Mouse (Mus musculus) A20 (cell line): ENCODE measurements around the gene Map2k4.

Experiments used
- DNase-seq: peaks from one replicate; pipeline ENCODE4 v3.0.0-alpha.2; 2011; ENCODE audit warnings: low read depth, low spot score

Gene Map2k4

DNA sequence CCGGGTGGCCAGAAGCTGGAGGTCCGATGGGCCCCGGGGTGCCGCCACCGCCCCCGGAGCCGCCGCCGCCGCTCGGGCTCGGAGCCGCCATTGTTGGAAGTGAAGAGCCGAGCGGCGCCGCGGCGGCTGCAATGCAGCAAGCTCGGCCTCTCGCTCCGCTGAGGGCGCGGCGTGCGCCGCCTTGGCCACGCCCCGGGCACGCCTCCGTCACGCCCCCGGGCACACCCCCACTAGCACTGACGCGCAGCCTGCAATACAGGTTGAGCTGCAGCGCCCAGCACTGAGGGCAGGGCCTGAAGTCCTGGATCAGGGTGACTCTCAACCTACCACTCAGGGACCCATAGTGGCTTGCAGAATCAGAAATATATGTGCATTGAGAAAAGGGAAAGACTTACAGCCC is at the start of gene Map2k4:
TSS of gene Map2k4 (minus strand) at position 144 of the 400 bp plus-strand sequence.
- DNase-seq = peak; percentile 94

DNA sequence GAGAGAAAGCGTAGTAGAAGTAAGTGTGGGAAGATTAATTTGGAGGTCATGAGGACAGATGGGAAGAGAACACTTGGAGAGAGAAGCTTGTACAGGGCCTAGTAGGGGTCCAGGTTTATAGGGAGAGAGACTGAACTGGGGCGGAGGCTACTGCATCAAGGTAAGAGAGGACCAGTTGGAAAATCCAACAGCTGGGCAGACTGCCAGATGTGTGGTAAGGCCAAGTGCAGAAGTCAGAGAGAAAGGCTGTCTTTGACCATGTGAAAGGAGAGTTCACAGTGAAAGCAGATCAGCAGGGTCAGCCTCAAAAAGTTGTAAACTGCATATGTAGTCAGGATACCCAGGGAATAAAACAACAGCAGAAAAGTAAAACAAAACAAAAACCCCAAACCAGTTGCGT is 36.5 kb upstream of the Map2k4 start:
- DNase-seq = no peak

- DNase-seq = peak; percentile 68
Observed at GRCm38 (mm10) chr11:65820877-65821276, 32.8 kb upstream of the Map2k4 start.

- peak; percentile 15 for DNase-seq
Observed at GRCm38 (mm10) chr11:65820280-65820679, 32.2 kb upstream of the Map2k4 start.

GRCm38 (mm10) chr11:65818193-65818592 is 30.1 kb upstream of the Map2k4 start:
- no peak for DNase-seq

- DNase-seq = no peak
Observed at GRCm38 (mm10) chr11:65816237-65816636, 28.1 kb upstream of the Map2k4 start.

DNA sequence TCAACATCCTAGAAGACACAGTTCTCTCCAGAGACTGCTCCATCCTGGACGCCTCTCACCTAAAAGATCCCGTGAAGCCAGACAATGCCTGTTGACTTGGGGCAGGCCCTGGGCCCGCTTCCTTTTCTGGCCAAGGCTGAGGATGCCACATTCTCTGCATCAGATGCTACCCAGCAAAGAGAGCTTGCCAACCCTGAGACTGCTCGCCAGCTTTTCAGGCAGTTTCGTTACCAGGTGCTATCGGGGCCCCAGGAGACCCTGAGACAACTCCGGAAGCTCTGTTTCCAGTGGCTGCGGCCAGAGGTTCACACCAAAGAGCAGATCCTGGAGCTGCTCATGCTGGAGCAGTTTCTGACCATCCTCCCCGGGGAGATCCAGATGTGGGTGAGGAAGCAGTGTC is 26.3 kb upstream of the Map2k4 start:
- DNase-seq = no peak

GRCm38 (mm10) chr11:65812088-65812487 is 24.0 kb upstream of the Map2k4 start:
- no peak for DNase-seq

DNA sequence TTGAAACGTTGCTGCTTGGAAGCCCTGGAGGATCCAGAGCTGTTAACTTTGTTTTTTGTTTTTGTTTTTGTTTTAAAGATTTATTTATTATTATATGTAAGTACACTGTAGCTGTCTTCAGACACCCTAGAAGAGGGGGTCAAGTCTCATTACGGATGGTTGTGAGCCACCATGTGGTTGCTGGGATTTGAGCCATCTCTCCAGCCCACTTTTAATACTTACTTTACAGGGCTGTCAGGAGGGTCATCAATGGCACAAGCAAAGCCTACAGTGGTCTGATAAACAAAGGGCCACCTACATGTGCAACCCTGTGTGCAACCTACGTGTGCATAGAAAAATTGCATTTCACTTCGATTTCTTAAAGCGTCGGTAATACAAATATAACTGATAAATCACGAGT is 19.5 kb upstream of the Map2k4 start:
- no peak for DNase-seq

DNA sequence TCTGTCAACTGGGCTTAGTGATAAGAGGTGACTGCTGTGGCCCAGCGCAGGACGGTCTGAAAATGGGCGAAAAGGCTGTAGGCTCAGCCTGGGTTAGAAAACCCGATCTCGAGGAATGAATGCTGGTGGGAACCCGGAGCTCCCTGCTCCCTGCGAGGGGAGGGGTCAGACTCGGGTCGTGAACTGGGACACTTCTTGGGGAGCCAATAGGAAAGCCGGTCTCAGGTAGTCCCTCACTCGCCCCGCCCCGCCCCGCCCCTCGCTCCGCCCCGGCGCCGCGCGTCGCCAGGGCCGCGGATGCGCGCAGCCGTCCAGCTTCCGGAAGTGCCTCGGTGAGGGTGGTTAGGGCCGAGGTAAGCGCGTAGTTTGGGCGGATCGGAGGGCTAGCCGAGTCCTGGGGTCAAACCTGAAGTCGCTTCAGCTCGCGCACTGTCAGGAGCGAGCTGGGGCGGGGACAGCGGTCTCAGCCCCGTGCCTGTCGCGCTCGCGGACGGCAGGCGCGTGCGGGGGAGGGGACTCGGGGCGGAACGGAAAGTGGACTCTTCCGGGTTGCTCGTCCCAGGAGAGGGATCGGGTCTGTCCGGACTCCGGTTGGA is 18.9 kb upstream of the Map2k4 start, which contains the start of gene Zkscan6:
TSS of gene Zkscan6 (plus strand) at position 267 of the 596 bp plus-strand sequence.
- peak; percentile 95 for DNase-seq

DNA sequence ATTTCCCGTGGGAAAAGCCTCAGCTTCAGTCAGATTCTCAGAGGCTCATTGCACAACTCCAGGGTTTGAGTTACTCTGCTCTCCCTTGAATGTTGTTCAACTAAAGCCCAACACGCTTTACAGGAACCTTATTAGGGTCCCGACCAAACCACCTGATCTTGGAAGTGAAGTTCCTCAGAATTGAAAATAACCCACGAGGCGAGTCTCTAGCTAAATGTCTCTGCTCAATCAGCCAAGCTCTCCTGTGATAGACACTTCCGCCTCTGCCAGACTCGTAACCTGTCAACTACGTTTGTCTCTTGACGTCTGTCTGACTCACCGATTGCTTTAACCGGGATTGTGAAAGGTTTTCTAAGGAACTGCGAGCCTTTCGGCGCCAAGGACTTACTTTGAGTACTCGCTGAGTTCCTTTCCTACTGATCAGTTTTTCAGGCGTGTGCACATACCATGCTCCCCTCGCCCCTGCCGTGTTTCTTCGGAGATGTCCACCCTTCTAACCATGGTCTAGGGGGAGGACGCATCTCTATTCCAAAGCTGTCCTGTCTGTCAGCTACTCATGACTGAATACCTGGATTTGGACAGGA is 18.3 kb upstream of the Map2k4 start:
- DNase-seq = no peak

- DNase-seq = no peak
Observed at GRCm38 (mm10) chr11:65801899-65802298, 13.8 kb upstream of the Map2k4 start.

DNA sequence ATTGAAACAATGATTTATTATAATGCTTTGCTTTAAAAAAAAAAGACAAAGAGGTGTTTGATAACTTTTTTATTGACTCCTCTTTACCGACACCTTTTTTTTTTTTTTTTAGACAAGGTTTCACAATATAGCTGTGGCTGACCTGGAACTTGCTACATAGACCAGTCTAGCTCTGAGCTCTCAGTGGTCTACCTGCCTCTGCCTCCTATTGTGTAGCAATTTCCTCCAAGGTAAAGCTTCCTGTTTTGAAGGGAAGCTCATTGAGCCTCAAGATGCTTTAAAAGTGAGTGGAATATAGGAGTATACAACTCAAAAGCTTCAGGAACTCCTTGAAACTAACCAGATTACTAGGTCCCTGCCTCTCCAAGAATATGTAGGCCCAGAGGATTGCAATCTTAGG is 7.8 kb upstream of the Map2k4 start:
- DNase-seq = no peak

GRCm38 (mm10) chr11:65794428-65795219 is 6.5 kb upstream of the Map2k4 start:
- no peak for DNase-seq

GRCm38 (mm10) chr11:65787421-65788151 is 511 bp downstream of the Map2k4 start:
- peak; percentile 56 for DNase-seq

DNA sequence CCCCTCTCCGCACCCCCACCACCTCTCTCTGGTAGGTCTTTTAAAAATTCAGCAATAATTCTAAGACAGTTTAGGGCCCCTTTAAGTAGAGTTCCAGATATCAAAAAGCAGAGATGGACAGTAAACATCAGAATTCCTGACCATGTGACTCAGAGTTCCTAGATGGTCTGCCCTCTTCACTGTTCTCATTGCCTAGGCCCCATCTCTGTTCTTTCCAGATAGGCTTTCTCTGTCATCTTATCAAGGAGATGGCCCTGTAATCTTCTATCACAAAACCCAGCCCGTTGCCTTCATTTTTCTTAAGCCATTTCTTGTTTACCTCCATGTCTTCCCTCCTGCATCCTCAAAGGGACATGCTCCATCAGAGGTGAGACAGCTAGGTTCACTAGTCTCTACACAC is 1.9 kb downstream of the Map2k4 start:
- DNase-seq = no peak

GRCm38 (mm10) chr11:65781596-65781995 is 6.5 kb downstream of the Map2k4 start:
- no peak for DNase-seq

DNA sequence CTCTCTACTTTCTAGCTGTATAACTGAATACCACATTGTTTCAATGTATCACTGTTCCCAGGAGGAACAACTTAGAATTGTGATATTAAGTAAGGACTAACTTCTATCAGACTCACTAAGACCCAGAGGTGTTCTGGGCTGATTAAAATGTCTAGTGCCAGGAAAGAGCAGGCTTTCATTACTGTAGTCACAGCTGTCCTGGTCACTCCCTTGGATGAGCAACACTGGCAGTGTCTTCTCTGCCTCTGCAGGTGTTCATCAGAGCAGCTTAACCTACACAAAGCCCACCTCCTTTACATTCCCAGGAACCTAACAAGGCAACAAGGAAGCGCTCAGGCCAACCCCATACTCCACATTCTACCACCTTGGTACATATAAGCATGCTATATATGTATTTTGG is 8.5 kb downstream of the Map2k4 start:
- DNase-seq = no peak

- DNase-seq = no peak
Observed at GRCm38 (mm10) chr11:65779066-65779465, 9.0 kb downstream of the Map2k4 start.

GRCm38 (mm10) chr11:65777810-65778209 is 10.3 kb downstream of the Map2k4 start:
- no peak for DNase-seq

GRCm38 (mm10) chr11:65776906-65777611 is 11.0 kb downstream of the Map2k4 start:
- no peak for DNase-seq
